Mouse (Mus musculus) neutrophil, adult 59 days (primary cell): Measurements from ENCODE around the gene Sox11. TPM values are rescaled to one million over a fixed set of nuclear protein-coding genes. Genes with fewer than 3 reads are reported as not detected.

ENCODE experiments used
- total RNA-seq, 2 experiments: library from RNA; stranded (reverse); gene quantifications; 1 replicate in 1 of 2; 2 replicates in 1 of 2; pipeline ENCODE4 v1.2.4; 2023

The Sox11 gene
- not detected for total RNA-seq

GRCm38 (mm10) chr12:27341871-27342690 lies at the start of gene Sox11:
TSS of gene Sox11 (minus strand) at chr12:27342574.

